Mouse (Mus musculus): Measurements from ENCODE around the gene Vmn2r90. TPM values are rescaled to one million over a fixed set of nuclear protein-coding genes. Genes with fewer than 3 reads are reported as not detected.
A peak's percentile ranks its signal among the peaks of the same experiment; 100 is the strongest.
"Not testable (repeated sequence)": the region's sequence is repeated elsewhere in the genome, so short reads cannot be mapped to it uniquely, and the experiment has no call there.

Gene Vmn2r90
- total RNA-seq (2021) = not detected
- long read RNA-seq, experiment 1 = 0 reads
- long read RNA-seq, experiment 2 = 0 reads

DNA sequence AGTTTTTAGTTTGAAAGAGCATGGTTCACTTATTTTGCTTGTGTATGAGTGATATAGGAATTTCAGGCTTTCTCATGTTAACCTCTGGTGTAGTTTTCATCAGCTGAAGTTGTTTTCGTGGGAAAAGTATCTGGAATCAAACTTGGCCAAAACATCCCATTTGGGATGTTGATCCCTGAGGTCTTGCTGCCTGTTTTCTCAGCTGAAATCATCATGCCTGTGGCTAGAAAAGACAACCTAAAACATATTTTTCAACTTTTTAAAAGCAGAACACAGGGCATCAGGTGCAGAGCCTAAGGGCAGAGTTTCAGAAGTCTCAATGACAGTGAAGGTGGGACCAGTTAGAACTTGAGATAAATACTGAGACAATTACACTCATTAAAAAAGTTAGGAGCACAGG lies at the start of gene Vmn2r90:
Vmn2r90 (plus strand) TSS at position 301 of the 400 bp plus-strand sequence.
- DNase-seq = no peak
- intact Hi-C loops (cut with DNase I; ENCODE audit: low total_unique reads) = no loop called here

DNA sequence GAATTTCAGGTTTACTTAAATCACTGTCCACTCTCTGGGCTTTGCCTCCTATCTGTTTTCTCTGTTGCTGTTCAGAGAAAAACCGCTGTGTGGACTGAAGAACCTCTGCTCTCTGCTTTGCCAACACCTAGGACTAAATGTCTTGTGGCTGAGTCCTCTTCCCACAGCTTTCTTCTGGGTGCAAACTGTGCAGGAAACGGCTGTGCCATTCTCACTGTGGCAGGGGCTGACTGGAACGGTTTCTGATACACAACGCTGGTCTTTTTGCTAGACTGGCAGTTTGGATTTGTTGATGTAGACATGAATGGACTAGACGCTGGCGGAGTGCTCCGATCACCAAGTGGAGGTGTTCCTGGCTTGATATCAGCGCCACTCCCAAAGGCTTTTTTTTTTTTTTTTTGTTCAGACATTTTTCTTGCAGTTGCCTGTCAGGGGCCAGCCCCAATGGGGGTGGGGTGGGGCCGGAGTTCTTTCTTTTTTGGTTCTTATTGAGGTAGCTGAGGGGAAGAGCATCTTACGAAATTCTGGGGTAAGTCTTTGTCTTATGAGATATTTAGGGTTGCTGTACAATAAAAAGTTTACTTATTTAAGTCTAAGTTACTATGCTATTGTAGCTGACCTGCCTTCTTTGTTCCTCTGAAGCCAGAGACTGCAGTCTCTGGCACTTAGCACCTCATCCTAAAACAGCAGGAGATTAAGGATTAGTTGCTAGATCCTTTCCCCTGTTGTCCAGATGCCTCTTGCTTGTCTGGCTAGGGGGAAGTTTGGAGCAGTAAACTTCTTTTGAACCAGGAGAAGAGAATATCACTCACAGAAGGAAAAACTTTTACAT lies 48.3 kb upstream of the Vmn2r90 start:
- intact Hi-C loops (cut with DNase I; ENCODE audit: low total_unique reads) = no loop called here
- no peak for DNase-seq

DNA sequence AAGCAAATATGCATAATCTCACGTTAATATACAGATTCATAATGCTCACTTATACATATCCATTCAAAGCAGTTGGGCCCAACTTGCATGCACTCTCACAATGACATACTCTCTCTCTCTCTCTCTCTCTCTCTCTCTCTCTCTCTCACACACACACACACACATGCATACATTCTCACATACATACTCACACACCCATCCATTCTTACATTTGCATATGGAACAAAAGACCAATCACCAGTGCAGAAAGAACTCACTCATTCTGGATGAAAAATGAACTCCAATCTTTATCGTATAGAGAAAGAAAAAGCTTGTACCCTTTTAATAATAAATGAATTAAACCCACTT lies 47.7 kb upstream of the Vmn2r90 start:
- intact Hi-C loops (cut with DNase I; ENCODE audit: low total_unique reads) = no loop called here
- no peak for DNase-seq

GRCm38 (mm10) chr17:17678781-17679180 lies 24.8 kb upstream of the Vmn2r90 start:
- intact Hi-C loops (cut with DNase I; ENCODE audit: low total_unique reads) = no loop called here
- no peak for DNase-seq

- intact Hi-C loops (cut with DNase I; ENCODE audit: low total_unique reads) = no loop called here
- no peak for DNase-seq
Measured at GRCm38 (mm10) chr17:17690659-17691058, 12.9 kb upstream of the Vmn2r90 start.

- intact Hi-C loops (cut with DNase I; ENCODE audit: low total_unique reads); DNase-seq: not testable (repeated sequence)
Measured at GRCm38 (mm10) chr17:17732396-17732795, 28.8 kb downstream of the Vmn2r90 start.

DNA sequence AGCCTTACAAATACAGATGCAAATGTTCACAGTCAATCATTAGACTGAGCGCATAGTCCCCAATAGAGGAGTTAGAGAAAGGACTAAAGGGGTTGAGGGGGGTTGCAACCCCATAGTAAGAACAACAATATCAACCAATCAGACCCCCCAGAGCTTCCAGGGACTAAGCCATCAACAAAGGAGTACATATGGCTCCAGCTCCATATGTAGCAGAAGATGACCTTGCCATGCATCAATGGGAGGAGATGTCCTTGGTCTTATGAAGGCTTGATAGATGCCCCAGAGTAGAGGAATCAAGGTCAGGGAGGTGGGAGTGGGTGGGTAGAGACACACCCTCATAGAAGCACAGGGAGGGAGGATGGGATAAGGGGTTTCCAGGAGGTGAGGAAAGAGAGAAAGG lies 35.1 kb downstream of the Vmn2r90 start:
- intact Hi-C loops (cut with DNase I; ENCODE audit: low total_unique reads) = no loop called here
- DNase-seq = no peak

GRCm38 (mm10) chr17:17739300-17739699 lies 35.8 kb downstream of the Vmn2r90 start:
- DNase-seq = not testable (repeated sequence)

DNA sequence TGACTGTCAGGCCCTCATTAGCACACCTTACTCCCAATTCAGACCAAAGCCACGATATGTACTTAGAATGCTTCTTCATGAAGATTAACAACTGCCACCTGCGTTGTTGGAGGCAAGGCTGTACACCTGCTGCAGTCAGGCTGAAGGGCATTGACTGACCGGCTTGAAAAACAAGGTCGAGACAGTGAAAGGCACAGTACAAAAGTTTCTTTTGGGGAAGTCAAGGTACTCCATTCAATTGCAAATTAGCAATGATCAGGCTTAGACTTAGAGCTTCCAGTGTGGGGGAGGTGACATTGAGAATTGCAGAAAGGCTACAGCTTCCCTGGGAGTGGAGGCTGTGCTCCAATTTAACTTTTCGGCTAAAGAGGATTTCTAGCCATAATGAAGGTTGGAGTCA lies 36.4 kb downstream of the Vmn2r90 start:
- intact Hi-C loops (cut with DNase I; ENCODE audit: low total_unique reads) = loop anchor here (10.0 kb wide), 1 partner anchor 345 kb away; no protein-coding TSS in a partner anchor
- not testable (repeated sequence) for DNase-seq

More at GRCm38 (mm10) chr17:17739300-17739699, 35.8 kb downstream of the Vmn2r90 start:
- intact Hi-C loops (cut with DNase I; ENCODE audit: low total_unique reads) = not testable (repeated sequence)

GRCm38 (mm10) chr17:17741516-17741915 lies 38.0 kb downstream of the Vmn2r90 start:
- intact Hi-C loops (cut with DNase I; ENCODE audit: low total_unique reads) = loop anchor here (10.0 kb wide), 1 partner anchor 347 kb away; no protein-coding TSS in a partner anchor
- DNase-seq = not testable (repeated sequence)

DNA sequence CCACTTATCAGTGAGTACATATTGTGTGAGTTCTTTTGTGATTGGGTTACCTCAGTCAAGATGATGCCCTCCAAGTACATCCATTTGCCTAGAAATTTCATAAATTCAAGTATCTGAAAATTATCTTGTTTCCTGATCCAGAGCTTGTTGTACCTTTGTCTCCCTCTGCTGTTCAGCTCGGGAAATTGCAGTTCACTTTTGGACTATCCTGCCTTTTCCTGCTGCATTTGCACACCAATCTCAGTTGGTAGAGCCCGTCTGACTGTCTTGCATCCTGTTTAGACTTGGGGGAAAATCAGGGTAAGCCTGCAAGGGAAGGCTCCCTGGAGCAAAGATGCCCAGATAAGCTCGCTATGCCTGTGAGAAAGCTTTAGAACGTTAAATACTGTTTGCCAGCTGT lies 45.8 kb downstream of the Vmn2r90 start:
- peak; percentile 4 for DNase-seq
- intact Hi-C loops (cut with DNase I; ENCODE audit: low total_unique reads) = loop anchor here (10.0 kb wide), 1 partner anchor 355 kb away; no protein-coding TSS in a partner anchor

DNA sequence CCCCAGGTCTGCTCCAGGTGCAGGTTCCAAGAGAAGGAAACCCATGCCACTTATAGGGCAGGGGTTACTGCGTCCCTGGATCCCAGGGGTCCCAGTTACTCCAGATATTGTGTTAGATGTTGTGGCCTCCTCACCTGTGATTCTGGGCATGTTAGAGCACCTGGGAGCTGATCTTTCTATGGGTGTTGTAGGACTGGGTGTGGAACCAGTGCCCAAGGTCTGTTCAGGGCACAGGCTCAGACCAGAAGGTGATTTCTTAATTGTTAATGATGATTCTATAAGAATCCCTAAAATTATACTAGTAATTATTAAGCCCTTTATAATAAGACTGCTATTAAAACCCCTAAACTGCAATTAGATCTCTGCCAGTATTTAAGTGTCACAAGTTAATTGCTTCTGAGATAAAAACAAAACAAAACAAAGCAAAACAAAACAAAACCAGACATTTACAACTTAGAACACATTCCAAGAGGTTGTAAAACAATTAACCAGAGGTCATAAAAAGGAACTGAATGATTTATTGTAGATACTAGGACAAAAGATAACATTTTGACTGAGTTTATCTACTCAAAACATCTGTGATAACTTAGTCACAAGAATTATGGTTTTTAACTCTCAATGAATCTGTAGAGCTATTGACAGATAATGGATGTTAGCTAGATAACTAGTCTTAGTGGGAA lies 59.2 kb downstream of the Vmn2r90 start:
- intact Hi-C loops (cut with DNase I; ENCODE audit: low total_unique reads) = no loop called here
- DNase-seq = no peak

GRCm38 (mm10) chr17:17764206-17764605 lies 60.7 kb downstream of the Vmn2r90 start:
- intact Hi-C loops (cut with DNase I; ENCODE audit: low total_unique reads) = no loop called here

GRCm38 (mm10) chr17:17766481-17766880 lies 62.9 kb downstream of the Vmn2r90 start:
- intact Hi-C loops (cut with DNase I; ENCODE audit: low total_unique reads) = loop anchor here (2.0 kb wide), 1 partner anchor 130 kb away; no protein-coding TSS in a partner anchor
- DNase-seq = no peak

More at GRCm38 (mm10) chr17:17764206-17764605, 60.7 kb downstream of the Vmn2r90 start:
- no peak for DNase-seq

Other genes with a start within 250 kb of the Vmn2r90 start
- 100 to 1,000 TPM in 1 of 2 experiments, 10 to 100 TPM in 1; 77.2 to 102 TPM for gene Lnpep, start 78.7 kb upstream of the Vmn2r90 start, total RNA-seq (2021)
- 1 to 10 TPM; 6.8 to 9.1 TPM for gene Spaca6, start 123.4 kb downstream of the Vmn2r90 start, total RNA-seq (2021)
- gene Has1, start 151.5 kb downstream of the Vmn2r90 start, total RNA-seq (2021) = under 1 TPM in 1 of 2 experiments, not detected in 1; 0.09 TPM
- gene Fpr1, start 180.2 kb downstream of the Vmn2r90 start, total RNA-seq (2021) = not detected
- gene Fpr2, start 184.1 kb downstream of the Vmn2r90 start, total RNA-seq (2021) = not detected
- gene Fpr3, start 184.1 kb downstream of the Vmn2r90 start, total RNA-seq (2021) = not detected

All from gastrocnemius, postnatal 14 days (tissue).